Mouse (Mus musculus) inflammation-experienced regulatory T-cells, adult 6 months (primary cell): ENCODE data around the gene Ten1. TPM values are rescaled to one million over a fixed set of nuclear protein-coding genes. Genes with fewer than 3 reads are reported as not detected.

Experiments
- ATAC-seq: one replicate; pipeline ENCODE4 v1.8.0; 2017
- polyA plus RNA-seq, 3 experiments: library from polyadenylated mRNA; unstranded; fragments of 100-300 nt; shearing (Covaris generic); gene quantifications; one replicate each; pipeline ENCODE4 v1.2.1; 2017

Gene Ten1
- polyA plus RNA-seq, 3 experiments from 2014 or later = 49.0 to 66.5 (median 54.4) TPM

GRCm38 (mm10) chr11:116239797-116240196 is 41.1 kb downstream of the Ten1 start:
- no peak for ATAC-seq

- no peak for ATAC-seq
Observed at GRCm38 (mm10) chr11:116241744-116242235, 43.1 kb downstream of the Ten1 start.

GRCm38 (mm10) chr11:116244580-116244979 is 45.9 kb downstream of the Ten1 start:
- ATAC-seq = no peak

GRCm38 (mm10) chr11:116245616-116246015 is 47.0 kb downstream of the Ten1 start:
- no peak for ATAC-seq

GRCm38 (mm10) chr11:116247502-116248222 is 49.0 kb downstream of the Ten1 start:
- no peak for ATAC-seq

- no peak for ATAC-seq
Observed at GRCm38 (mm10) chr11:116250898-116251297, 52.2 kb downstream of the Ten1 start.

GRCm38 (mm10) chr11:116253076-116253600 is 54.5 kb downstream of the Ten1 start:
- ATAC-seq = no peak

GRCm38 (mm10) chr11:116254627-116255026 is 56.0 kb downstream of the Ten1 start:
- ATAC-seq = peak; percentile 87

GRCm38 (mm10) chr11:116255090-116255981 is 56.7 kb downstream of the Ten1 start:
- ATAC-seq = peak; percentile 58

- peak; percentile 55 for ATAC-seq
Observed at GRCm38 (mm10) chr11:116255982-116256675, 57.5 kb downstream of the Ten1 start.

GRCm38 (mm10) chr11:116259461-116259860 is 60.8 kb downstream of the Ten1 start:
- ATAC-seq = no peak

GRCm38 (mm10) chr11:116260259-116260658 is 61.6 kb downstream of the Ten1 start:
- ATAC-seq = no peak

Other genes with a start within 250 kb of the Ten1 start
- gene Itgb4, start 224.1 kb upstream of the Ten1 start, polyA plus RNA-seq = not detected
- gene Galk1, start 186.1 kb upstream of the Ten1 start, polyA plus RNA-seq = 10 to 100 TPM; 14.4 to 20.1 (median 15.9) TPM
- gene H3f3b, start 170.9 kb upstream of the Ten1 start, polyA plus RNA-seq = 1,000 to 10,000 TPM; 1,545 to 2,086 (median 2,075) TPM
- gene Unk, start 168.5 kb upstream of the Ten1 start, polyA plus RNA-seq = 10 to 100 TPM; 10.1 to 14.6 (median 12.7) TPM
- gene Unc13d, start 120.9 kb upstream of the Ten1 start, polyA plus RNA-seq = 100 to 1,000 TPM in 1 of 3 experiments, 10 to 100 TPM in 2; 80.1 to 128 (median 81.9) TPM
- 100 to 1,000 TPM; 153 to 156 (median 154) TPM for gene Wbp2, start 111.9 kb upstream of the Ten1 start, polyA plus RNA-seq
- gene Trim47, start 71.6 kb upstream of the Ten1 start, polyA plus RNA-seq = under 1 TPM in 1 of 3 experiments, not detected in 2; 0.39 TPM
- gene Trim65, start 67.7 kb upstream of the Ten1 start, polyA plus RNA-seq = 10 to 100 TPM in 2 of 3 experiments, 1 to 10 TPM in 1; 9.5 to 13.3 (median 11.4) TPM
- gene Mrpl38, start 60.0 kb upstream of the Ten1 start, polyA plus RNA-seq = 10 to 100 TPM; 14.3 to 30.6 (median 28.0) TPM
- 1 to 10 TPM; 3.2 to 3.5 (median 3.3) TPM for gene Fbf1, start 30.7 kb upstream of the Ten1 start, polyA plus RNA-seq
- 10 to 100 TPM; 10.3 to 14.2 (median 13.6) TPM for gene Acox1, start 190 bp downstream of the Ten1 start, polyA plus RNA-seq
- gene Evpl, start 39.2 kb downstream of the Ten1 start, polyA plus RNA-seq = not detected
- 10 to 100 TPM; 40.4 to 44.2 (median 42.3) TPM for gene Srp68, start 75.4 kb downstream of the Ten1 start, polyA plus RNA-seq
- gene Galr2, start 82.1 kb downstream of the Ten1 start, polyA plus RNA-seq = not detected
- 10 to 100 TPM; 70.3 to 96.0 (median 70.6) TPM for gene Exoc7, start 108.4 kb downstream of the Ten1 start, polyA plus RNA-seq
- not detected for gene Foxj1, start 136.5 kb downstream of the Ten1 start, polyA plus RNA-seq
- 10 to 100 TPM in 1 of 3 experiments, 1 to 10 TPM in 2; 3.0 to 15.1 (median 8.5) TPM for gene Rnf157, start 214.2 kb downstream of the Ten1 start, polyA plus RNA-seq
- 10 to 100 TPM; 10.4 to 14.6 (median 10.6) TPM for gene Ubald2, start 235.2 kb downstream of the Ten1 start, polyA plus RNA-seq